Mouse (Mus musculus): ENCODE measurements around the gene Phf2.

Gene Phf2

GRCm38 (mm10) chr13:48870771-48871731 is at the start of gene Phf2:
Gene Phf2, minus strand, starts transcription at chr13:48871119.
- DNase-seq: peak; percentile 55

- no peak for DNase-seq
Observed at GRCm38 (mm10) chr13:48919756-48920415, 49.0 kb upstream of the Phf2 start.

GRCm38 (mm10) chr13:48917113-48917599 is 46.2 kb upstream of the Phf2 start:
- no peak for DNase-seq

- no peak for DNase-seq
Observed at GRCm38 (mm10) chr13:48913680-48914079, 42.8 kb upstream of the Phf2 start.

- DNase-seq: no peak
Observed at GRCm38 (mm10) chr13:48913141-48913540, 42.2 kb upstream of the Phf2 start.

- no peak for DNase-seq
Observed at GRCm38 (mm10) chr13:48911426-48911825, 40.5 kb upstream of the Phf2 start.

GRCm38 (mm10) chr13:48905458-48905857 is 34.5 kb upstream of the Phf2 start:
- no peak for DNase-seq

- DNase-seq: no peak
Observed at GRCm38 (mm10) chr13:48895376-48895775, 24.5 kb upstream of the Phf2 start.

GRCm38 (mm10) chr13:48890260-48890960 is 19.5 kb upstream of the Phf2 start:
- DNase-seq: no peak

GRCm38 (mm10) chr13:48878534-48878933 is 7.6 kb upstream of the Phf2 start:
- DNase-seq: peak; percentile 99

GRCm38 (mm10) chr13:48877805-48878204 is 6.9 kb upstream of the Phf2 start:
- DNase-seq: peak; percentile 58

- DNase-seq: no peak
Observed at GRCm38 (mm10) chr13:48872726-48873125, 1.8 kb upstream of the Phf2 start.

- DNase-seq: peak; percentile 59
Observed at GRCm38 (mm10) chr13:48871887-48872606, 1.1 kb upstream of the Phf2 start.

GRCm38 (mm10) chr13:48869950-48870770 is 759 bp downstream of the Phf2 start:
- DNase-seq: peak; percentile 63

- DNase-seq: no peak
Observed at GRCm38 (mm10) chr13:48869600-48869949, 1.3 kb downstream of the Phf2 start.

GRCm38 (mm10) chr13:48869088-48869487 is 1.8 kb downstream of the Phf2 start:
- DNase-seq: peak; percentile 67

- peak; percentile 75 for DNase-seq
Observed at GRCm38 (mm10) chr13:48864673-48865356, 6.1 kb downstream of the Phf2 start.

GRCm38 (mm10) chr13:48863556-48863955 is 7.4 kb downstream of the Phf2 start:
- DNase-seq: no peak

- no peak for DNase-seq
Observed at GRCm38 (mm10) chr13:48861913-48862312, 9.0 kb downstream of the Phf2 start.

- DNase-seq: no peak
Observed at GRCm38 (mm10) chr13:48858779-48859178, 12.1 kb downstream of the Phf2 start.

GRCm38 (mm10) chr13:48858054-48858453 is 12.9 kb downstream of the Phf2 start:
- no peak for DNase-seq
